Mouse (Mus musculus) stomach, postnatal 0 days (tissue): Measurements from ENCODE around the gene Begain. TPM values are rescaled to one million over a fixed set of nuclear protein-coding genes. Genes with fewer than 3 reads are reported as not detected.

Source experiments
- ATAC-seq: fragments of 200-750 bp; cut with Nextera tagmentation; 2 replicates; pipeline ENCODE4 v1.8.0; 2017; ENCODE audit not compliant: low FRiP score, low TSS enrichment
- DNase-seq: peaks from one replicate; pipeline ENCODE4 v3.0.0-alpha.2; 2016; ENCODE audit warnings: low spot score
- H3K27ac ChIP-seq: fragments of 300-500 bp; sonication (generic); replicated peaks from 2 replicates; pipeline ENCODE4 v1.5.1; 2014; ENCODE audit warnings: mild to moderate bottlenecking, control low read depth
- H3K27me3 ChIP-seq: fragments of 300-500 bp; sonication (generic); 2 replicates; pipeline ENCODE4 v1.6.1; 2014; ENCODE audit warnings: low read length; ENCODE audit not compliant: control insufficient read depth, insufficient read depth
- H3K36me3 ChIP-seq: fragments of 300-500 bp; sonication (generic); 2 replicates; pipeline ENCODE4 v1.6.1; 2014; ENCODE audit warnings: low read length, mixed read lengths; ENCODE audit not compliant: control insufficient read depth, insufficient read depth
- H3K4me1 ChIP-seq: fragments of 300-500 bp; sonication (generic); replicated peaks from 2 replicates; pipeline ENCODE4 v1.6.1; 2014; ENCODE audit warnings: antibody characterized with exemption; ENCODE audit not compliant: control insufficient read depth, insufficient read depth
- H3K4me2 ChIP-seq: fragments of 300-500 bp; sonication (generic); replicated peaks from 2 replicates; pipeline ENCODE4 v1.6.1; 2014; ENCODE audit warnings: low read depth, mild to moderate bottlenecking, control low read depth, moderate library complexity
- H3K4me3 ChIP-seq: fragments of 300-500 bp; sonication (generic); 2 replicates; pipeline ENCODE4 v1.5.1; 2014; ENCODE audit warnings: low read depth, low read length, control low read depth
- H3K9ac ChIP-seq: fragments of 300-500 bp; sonication (generic); 2 replicates; pipeline ENCODE4 v1.6.1; 2014; ENCODE audit warnings: mild to moderate bottlenecking, low read length, control low read depth, mixed read lengths
- H3K9me3 ChIP-seq: fragments of 300-500 bp; sonication (generic); 2 replicates; pipeline ENCODE4 v1.6.1; 2016; ENCODE audit warnings: low read length; ENCODE audit not compliant: control insufficient read depth
- CTCF ChIP-seq: IDR thresholded peaks from 2 replicates; pipeline ENCODE4 v1.5.1; 2016; ENCODE audit warnings: antibody characterized with exemption, low read depth, mild to moderate bottlenecking, moderate library complexity
- EP300 ChIP-seq: optimal IDR thresholded peaks from 2 replicates; pipeline ENCODE3; 2016; ENCODE audit warnings: antibody characterized with exemption
- WGBS: fragments of 180-500 bp; shearing (Covaris S2); extraction: QIAGEN DNeasy Blood & Tissue Kit; methylation state at CpG from one replicate; pipeline ENCODE4 v1.1.7; 2014; 5-methylcytosine and 5-hydroxymethylcytosine counted together
- polyA plus RNA-seq: library from polyadenylated mRNA; unstranded; fragments of >200 nt; fragmentation: Nextera tagmentation; extraction: Ambion mirVana; gene quantifications from 2 replicates; pipeline ENCODE4 v1.2.1, GENCODE M21; 2015

Begain gene
- polyA plus RNA-seq, 1 experiment from 2014 or later = 1.6 TPM

DNA sequence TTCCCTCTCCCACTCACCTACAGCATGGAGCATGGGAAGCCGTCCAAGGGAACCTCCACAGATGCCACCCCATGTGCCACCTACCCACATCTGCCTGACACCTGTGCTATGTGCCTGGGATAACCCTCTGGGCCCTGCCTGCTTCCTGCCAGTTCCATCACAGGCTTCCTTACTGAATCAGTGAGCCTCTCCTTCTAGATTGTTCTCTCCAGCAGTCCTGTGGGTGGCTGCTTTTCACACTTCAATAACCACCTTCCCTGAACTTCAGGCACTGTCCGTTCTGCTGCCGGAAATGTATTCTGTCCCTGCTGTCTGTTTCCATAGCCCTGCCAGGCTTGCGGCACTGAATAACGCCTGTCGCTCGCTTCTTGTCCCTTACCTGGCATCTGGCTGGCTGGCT, 22.4 kb downstream of the Begain start:
- Histone ChIP-seq H3K27me3 (no peaks in the 10 kb centered on the region), H3K9me3 (no peaks in the 10 kb centered on the region), H3K27ac (no peak overlapping the region), H3K36me3 (no peaks in the 10 kb centered on the region), H3K9ac (no peak overlapping the region), H3K4me1 (no peaks in the 10 kb centered on the region), H3K4me2 (no peak overlapping the region), H3K4me3 (no peak overlapping the region)
- ATAC-seq = no peak
- WGBS = 83% methylated on average over 7 of the region's 7 CpGs
- TF ChIP-seq CTCF = no peak
- TF ChIP-seq EP300 = no peak
- no peak for DNase-seq

- H3K27ac ChIP-seq = no peak overlapping the region
- H3K4me1 ChIP-seq = no peaks in the 10 kb centered on the region
- no peak overlapping the region for H3K4me2 ChIP-seq
- no peaks in the 10 kb centered on the region for H3K36me3 ChIP-seq
- 22% methylated on average over 5 of the region's 5 CpGs for WGBS
- no peak overlapping the region for H3K4me3 ChIP-seq
- TF ChIP-seq CTCF (peak; percentile 70), EP300 (no peak)
- ATAC-seq (peak; percentile 76), DNase-seq (peak; percentile 50)
- no peak overlapping the region for H3K9ac ChIP-seq
- no peaks in the 10 kb centered on the region for H3K27me3 ChIP-seq
- no peaks in the 10 kb centered on the region for H3K9me3 ChIP-seq
Measured at GRCm38 (mm10) chr12:109044497-109044896, 23.5 kb downstream of the Begain start.

DNA sequence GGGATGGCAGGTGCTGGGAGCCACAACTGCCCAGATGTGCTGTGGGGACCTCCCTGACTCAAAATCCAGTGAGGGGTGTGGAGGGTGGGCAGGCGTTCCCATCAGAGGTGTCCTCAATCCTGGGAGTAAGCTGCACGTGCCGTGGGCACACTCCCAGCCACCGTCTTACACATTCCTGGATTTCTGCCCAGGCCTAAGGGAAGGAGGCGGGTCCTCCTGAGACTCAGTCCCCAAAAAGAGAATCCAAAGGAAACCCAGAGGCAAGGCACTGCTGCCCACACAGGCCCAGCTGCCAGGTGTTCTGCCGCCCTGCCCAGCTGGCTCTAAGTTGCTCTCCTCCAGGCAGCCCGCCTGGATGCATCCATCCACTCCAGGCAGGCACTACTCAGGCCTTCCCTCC, 28.7 kb downstream of the Begain start:
- ATAC-seq = no peak

GRCm38 (mm10) chr12:109038179-109038819, 29.7 kb downstream of the Begain start:
- no peaks in the 10 kb centered on the region for H3K4me1 ChIP-seq
- H3K9ac ChIP-seq = no peak overlapping the region
- no peaks in the 10 kb centered on the region; the same call in 1 of the 2 replicates for H3K36me3 ChIP-seq
- no peak for TF ChIP-seq EP300
- TF ChIP-seq CTCF = no peak
- no peaks in the 10 kb centered on the region for H3K9me3 ChIP-seq
- no peaks in the 10 kb centered on the region for H3K27me3 ChIP-seq
- WGBS = 46% methylated on average over 14 of the region's 14 CpGs
- no peak overlapping the region for H3K4me2 ChIP-seq
- DNase-seq (no peak), ATAC-seq (no peak)
- no peak overlapping the region for H3K4me3 ChIP-seq
- H3K27ac ChIP-seq = no peak overlapping the region

More for the DNA sequence above, 28.7 kb downstream of the Begain start:
- Histone ChIP-seq H3K9me3 (no peaks in the 10 kb centered on the region), H3K27me3 (no peaks in the 10 kb centered on the region), H3K4me2 (no peak overlapping the region), H3K27ac (no peak overlapping the region), H3K9ac (no peak overlapping the region), H3K4me1 (no peaks in the 10 kb centered on the region), H3K36me3 (no peaks in the 10 kb centered on the region), H3K4me3 (no peak overlapping the region)
- no peak for DNase-seq
- TF ChIP-seq CTCF (no peak), EP300 (no peak)
- 52% methylated on average over 7 of the region's 7 CpGs for WGBS

DNA sequence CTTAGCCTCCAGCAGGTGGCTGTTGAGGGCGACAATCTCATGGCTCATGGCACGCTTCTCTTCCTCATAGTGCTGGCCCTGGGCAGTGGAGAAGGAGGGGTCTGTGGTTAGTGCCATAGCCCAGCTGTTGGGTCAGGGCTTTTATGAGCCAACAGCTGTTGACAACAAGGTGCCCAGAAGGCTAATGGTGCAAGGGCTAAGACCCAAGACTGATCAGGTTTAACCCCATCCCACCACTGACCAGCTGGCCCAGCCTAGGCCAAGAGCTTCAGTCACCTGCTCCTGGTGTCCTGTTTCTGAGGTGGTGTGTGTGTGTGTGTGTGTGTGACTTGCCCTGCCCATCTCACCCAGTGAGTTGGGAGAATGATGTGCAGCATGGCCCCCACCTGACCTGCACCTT, 31.0 kb downstream of the Begain start:
- WGBS = 91% methylated on average over 2 of the region's 2 CpGs
- H3K4me1 ChIP-seq = no peaks in the 10 kb centered on the region
- H3K27me3 ChIP-seq = no peaks in the 10 kb centered on the region
- H3K4me2 ChIP-seq = no peak overlapping the region
- H3K9me3 ChIP-seq = no peaks in the 10 kb centered on the region
- H3K4me3 ChIP-seq = no peak overlapping the region
- H3K36me3 ChIP-seq = no peaks in the 10 kb centered on the region; the same call in 1 of the 2 replicates
- TF ChIP-seq EP300 = no peak
- TF ChIP-seq CTCF = no peak
- H3K9ac ChIP-seq = no peak overlapping the region
- H3K27ac ChIP-seq = no peak overlapping the region
- no peak for ATAC-seq
- DNase-seq = no peak

DNA sequence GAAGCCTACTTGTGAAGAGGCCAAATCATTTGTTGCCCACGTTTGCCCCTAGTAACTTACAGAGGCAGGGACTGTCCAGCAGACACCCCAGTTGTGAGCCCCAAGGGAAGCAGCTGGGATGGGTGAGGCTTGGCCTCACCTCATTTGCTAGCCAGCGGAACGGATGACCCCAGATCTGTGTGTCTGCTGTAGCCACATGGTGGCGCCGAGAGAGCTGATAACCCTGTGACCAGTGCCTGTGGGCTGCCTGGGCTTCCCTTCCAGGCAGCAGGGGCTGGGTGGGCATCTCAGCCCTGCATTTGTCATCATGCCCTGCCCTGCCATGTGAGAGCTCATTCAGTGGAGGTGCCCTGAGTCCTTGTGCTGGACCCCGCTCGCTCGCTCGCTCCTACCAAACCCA, 44.2 kb downstream of the Begain start:
- Histone ChIP-seq H3K27me3 (no peaks in the 10 kb centered on the region), H3K4me1 (no peaks in the 10 kb centered on the region), H3K9me3 (no peaks in the 10 kb centered on the region), H3K36me3 (no peaks in the 10 kb centered on the region), H3K4me2 (no peak overlapping the region), H3K4me3 (no peak overlapping the region), H3K27ac (no peak overlapping the region), H3K9ac (no peak overlapping the region)
- DNase-seq = no peak
- TF ChIP-seq EP300 (no peak), CTCF (peak; percentile 42; the same call in 1 of the 2 replicates)
- ATAC-seq = no peak
- WGBS = 67% methylated on average over 9 of the region's 9 CpGs
